Mouse (Mus musculus) layer of hippocampus, adult 8-10 months (tissue): ENCODE results near the gene Sapcd1. TPM values are rescaled to one million over a fixed set of nuclear protein-coding genes. Genes with fewer than 3 reads are reported as not detected.
"Not testable (repeated sequence)": the region's sequence is repeated elsewhere in the genome, so short reads cannot be mapped to it uniquely, and the experiment has no call there.

Experiments used
- DNase-seq, 2 experiments: peaks; one replicate each; pipeline ENCODE4 v3.0.0; 2022; ENCODE audit warnings: low spot score in 2 of 2
- total RNA-seq, 4 experiments: library from RNA; stranded (reverse); gene quantifications; 2 replicates each; pipeline ENCODE4 v1.2.4; 2022

Sapcd1 gene
- total RNA-seq, 4 experiments from 2014 or later, result 0.76 to 0.95 TPM; not detected in 2

- no peak for DNase-seq
These were observed 16.4 kb downstream of the Sapcd1 start for GRCm38 (mm10) chr17:35011440-35011839.

- no peak for DNase-seq
These were observed 18.2 kb downstream of the Sapcd1 start for GRCm38 (mm10) chr17:35009586-35009985.

- no peak for DNase-seq
These were observed 20.3 kb downstream of the Sapcd1 start for GRCm38 (mm10) chr17:35007387-35007991.

- not testable (repeated sequence) for DNase-seq
These were observed 21.9 kb downstream of the Sapcd1 start for GRCm38 (mm10) chr17:35005902-35006301.

GRCm38 (mm10) chr17:35005158-35005557 lies 22.7 kb downstream of the Sapcd1 start:
- DNase-seq, result no peak

GRCm38 (mm10) chr17:35004075-35004717 lies 23.6 kb downstream of the Sapcd1 start:
- DNase-seq, result no peak

- DNase-seq, result no peak
These were observed 24.6 kb downstream of the Sapcd1 start for GRCm38 (mm10) chr17:35003022-35003838.

- DNase-seq, result no peak
These were observed 25.5 kb downstream of the Sapcd1 start for GRCm38 (mm10) chr17:35002153-35002865.

GRCm38 (mm10) chr17:35001452-35002152 lies 26.2 kb downstream of the Sapcd1 start:
- DNase-seq, result no peak

GRCm38 (mm10) chr17:35000717-35001451 lies 26.9 kb downstream of the Sapcd1 start, which contains the start of gene Vars:
Gene Vars, plus strand, starts transcription at chr17:35000987.
- DNase-seq, result peak; percentile 63 to 70

- DNase-seq, result not testable (repeated sequence)
These were observed 27.7 kb downstream of the Sapcd1 start for GRCm38 (mm10) chr17:34999871-35000716.

- DNase-seq, result no peak
These were observed 29.0 kb downstream of the Sapcd1 start for GRCm38 (mm10) chr17:34998526-34999430.

- no peak for DNase-seq
These were observed 30.7 kb downstream of the Sapcd1 start for GRCm38 (mm10) chr17:34997142-34997483.

GRCm38 (mm10) chr17:34996411-34997141 lies 31.2 kb downstream of the Sapcd1 start:
- DNase-seq, result no peak

- DNase-seq, result not testable (repeated sequence)
These were observed 31.9 kb downstream of the Sapcd1 start for GRCm38 (mm10) chr17:34995927-34996326.

GRCm38 (mm10) chr17:34995192-34995591 lies 32.6 kb downstream of the Sapcd1 start:
- DNase-seq, result not testable (repeated sequence)

- no peak for DNase-seq
These were observed 33.1 kb downstream of the Sapcd1 start for GRCm38 (mm10) chr17:34994751-34995150.

- DNase-seq, result no peak
These were observed 43.6 kb downstream of the Sapcd1 start for GRCm38 (mm10) chr17:34984218-34984617.
